Mouse (Mus musculus) telencephalon, adult 2 months (tissue): ENCODE results near the gene Higd1a.

Source experiments
- DNase-seq: peaks from one replicate; pipeline ENCODE4 v3.0.0-alpha.2; 2011; ENCODE audit warnings: low read depth, low spot score

Gene Higd1a

GRCm38 (mm10) chr9:121798887-121799520, 59.2 kb downstream of the Higd1a start:
- no peak for DNase-seq
